Mouse (Mus musculus): ENCODE results near the gene Ifna12. TPM values are rescaled to one million over a fixed set of nuclear protein-coding genes. Genes with fewer than 3 reads are reported as not detected.

Ifna12 gene
- polyA plus RNA-seq (2015; fragmentation: Nextera tagmentation; extraction: Ambion mirVana) = not detected in 2 replicates

GRCm38 (mm10) chr4:88603276-88603675 is at the start of gene Ifna12:
Gene Ifna12 (minus strand): TSS chr4:88603376.

GRCm38 (mm10) chr4:88644359-88644758 is 41.2 kb upstream of the Ifna12 start, which contains the start of gene Ifna13:
Gene Ifna13 (minus strand): TSS chr4:88644459.

DNA sequence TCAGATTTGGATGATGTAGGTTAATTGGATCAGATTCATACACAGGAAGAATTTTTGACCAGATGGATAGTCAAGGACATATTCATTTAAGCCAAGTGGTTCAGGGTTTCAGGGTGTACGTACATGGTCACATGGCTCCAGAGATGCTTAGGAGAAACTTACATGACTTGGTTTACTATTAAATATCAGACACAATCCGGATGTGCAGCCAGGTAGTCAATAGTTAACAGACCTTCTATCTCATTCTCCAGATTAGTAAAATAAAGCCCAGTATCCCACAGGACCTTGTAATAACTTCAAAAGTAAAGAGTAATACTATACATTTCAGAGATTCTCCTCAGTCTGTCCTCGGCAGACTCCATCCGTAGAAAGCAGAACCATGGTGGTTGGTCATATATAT is 31.1 kb upstream of the Ifna12 start, which contains the start of gene C87499:
Gene C87499 (minus strand): TSS at position 101 of the 400 bp plus-strand sequence.

DNA sequence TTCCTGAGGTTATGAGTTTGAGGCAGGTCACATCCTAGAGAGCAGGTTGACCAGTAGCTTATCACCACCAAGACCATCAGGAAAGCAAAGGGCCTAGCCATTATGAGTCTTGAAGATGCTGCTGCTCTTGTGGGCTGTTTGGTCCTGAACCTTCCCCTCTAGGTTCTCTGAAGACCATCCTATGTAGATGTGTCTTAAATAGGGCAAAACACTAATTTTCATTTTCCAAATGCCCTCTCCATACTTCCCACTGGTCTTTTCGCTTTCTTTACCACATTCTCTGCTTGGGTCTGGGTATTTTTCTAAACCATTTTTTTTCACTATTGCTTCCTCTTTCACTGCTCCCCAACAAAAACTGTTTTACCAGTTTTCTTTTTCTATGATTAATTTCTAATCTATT is 10.9 kb downstream of the Ifna12 start, which contains the start of gene Ifna9:
Gene Ifna9 (minus strand): TSS at position 101 of the 400 bp plus-strand sequence.

GRCm38 (mm10) chr4:88571698-88572097 is 31.5 kb downstream of the Ifna12 start, which contains the start of gene Ifna14:
Gene Ifna14 (minus strand): TSS chr4:88571798.

DNA sequence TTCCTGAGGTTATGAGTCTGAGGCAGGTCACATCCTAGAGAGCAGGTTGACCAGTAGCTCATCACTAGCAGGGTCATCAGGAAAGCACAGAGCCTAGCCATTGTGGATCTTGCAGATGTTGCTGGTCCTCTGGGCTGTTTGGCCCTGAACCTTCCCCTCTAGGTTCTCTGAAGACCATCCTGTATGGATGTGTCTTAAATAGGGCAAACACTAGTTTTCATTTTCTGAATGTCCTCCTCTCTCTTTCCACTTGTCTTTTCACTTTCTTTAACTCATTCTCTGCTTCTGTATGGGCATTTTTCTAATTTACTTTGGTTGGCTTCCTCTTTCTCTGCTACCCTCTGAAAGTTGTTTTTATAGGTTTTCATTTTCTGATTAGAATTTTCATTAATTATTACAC is 45.0 kb downstream of the Ifna12 start, which contains the start of gene Ifna15:
Gene Ifna15 (minus strand): TSS at position 101 of the 400 bp plus-strand sequence.

Other genes starting within 250 kb of the Ifna12 start
- 8.6 and 9.4 TPM in 2 replicates for gene Hacd4, start 164.4 kb downstream of the Ifna12 start, polyA plus RNA-seq (2015; fragmentation: Nextera tagmentation; extraction: Ambion mirVana)
- not detected in 2 replicates for gene Ifnb1, start 80.6 kb downstream of the Ifna12 start, polyA plus RNA-seq (2015; fragmentation: Nextera tagmentation; extraction: Ambion mirVana)
- not detected in 2 replicates for gene Ifna15, start 45.1 kb downstream of the Ifna12 start, polyA plus RNA-seq (2015; fragmentation: Nextera tagmentation; extraction: Ambion mirVana)
- not detected in 2 replicates for gene Ifna14, start 31.6 kb downstream of the Ifna12 start, polyA plus RNA-seq (2015; fragmentation: Nextera tagmentation; extraction: Ambion mirVana)
- not detected in 2 replicates for gene Ifna9, start 11.0 kb downstream of the Ifna12 start, polyA plus RNA-seq (2015; fragmentation: Nextera tagmentation; extraction: Ambion mirVana)
- not detected in 2 replicates for gene C87499, start 31.0 kb upstream of the Ifna12 start, polyA plus RNA-seq (2015; fragmentation: Nextera tagmentation; extraction: Ambion mirVana)
- not detected in 2 replicates for gene Ifna13, start 41.1 kb upstream of the Ifna12 start, polyA plus RNA-seq (2015; fragmentation: Nextera tagmentation; extraction: Ambion mirVana)
- not detected in 2 replicates for gene Ifna16, start 73.5 kb upstream of the Ifna12 start, polyA plus RNA-seq (2015; fragmentation: Nextera tagmentation; extraction: Ambion mirVana)
- not detected in 2 replicates for gene Ifna2, start 80.5 kb upstream of the Ifna12 start, polyA plus RNA-seq (2015; fragmentation: Nextera tagmentation; extraction: Ambion mirVana)
- gene Ifnab, start 88.0 kb upstream of the Ifna12 start, polyA plus RNA-seq (2015; fragmentation: Nextera tagmentation; extraction: Ambion mirVana) = not detected in 2 replicates
- 0.43 and 0.80 TPM in 2 replicates for gene Gm26566, start 118.4 kb upstream of the Ifna12 start, polyA plus RNA-seq (2015; fragmentation: Nextera tagmentation; extraction: Ambion mirVana)
- 46.9 and 55.5 TPM in 2 replicates for gene Klhl9, start 119.1 kb upstream of the Ifna12 start, polyA plus RNA-seq (2015; fragmentation: Nextera tagmentation; extraction: Ambion mirVana)
- not detected in 2 replicates for gene Gm13271, start 151.5 kb upstream of the Ifna12 start, polyA plus RNA-seq (2015; fragmentation: Nextera tagmentation; extraction: Ambion mirVana)
- 0.28 TPM in 1 of 2 replicates, not detected in the other for gene Gm13283, start 156.7 kb upstream of the Ifna12 start, polyA plus RNA-seq (2015; fragmentation: Nextera tagmentation; extraction: Ambion mirVana)
- 0.35 TPM in 1 of 2 replicates, not detected in the other for gene Gm13290, start 170.5 kb upstream of the Ifna12 start, polyA plus RNA-seq (2015; fragmentation: Nextera tagmentation; extraction: Ambion mirVana)
- gene Gm13289, start 173.5 kb upstream of the Ifna12 start, polyA plus RNA-seq (2015; fragmentation: Nextera tagmentation; extraction: Ambion mirVana) = not detected in 2 replicates
- not detected in 2 replicates for gene Gm13272, start 176.5 kb upstream of the Ifna12 start, polyA plus RNA-seq (2015; fragmentation: Nextera tagmentation; extraction: Ambion mirVana)
- gene Ifnz, start 178.8 kb upstream of the Ifna12 start, polyA plus RNA-seq (2015; fragmentation: Nextera tagmentation; extraction: Ambion mirVana) = not detected in 2 replicates
- not detected in 2 replicates for gene Gm13276, start 182.3 kb upstream of the Ifna12 start, polyA plus RNA-seq (2015; fragmentation: Nextera tagmentation; extraction: Ambion mirVana)
- gene Gm13277, start 185.3 kb upstream of the Ifna12 start, polyA plus RNA-seq (2015; fragmentation: Nextera tagmentation; extraction: Ambion mirVana) = not detected in 2 replicates
- not detected in 2 replicates for gene Gm13278, start 188.2 kb upstream of the Ifna12 start, polyA plus RNA-seq (2015; fragmentation: Nextera tagmentation; extraction: Ambion mirVana)
- not detected in 2 replicates for gene Gm13275, start 191.1 kb upstream of the Ifna12 start, polyA plus RNA-seq (2015; fragmentation: Nextera tagmentation; extraction: Ambion mirVana)
- not detected in 2 replicates for gene Gm13279, start 194.0 kb upstream of the Ifna12 start, polyA plus RNA-seq (2015; fragmentation: Nextera tagmentation; extraction: Ambion mirVana)
- gene Gm13285, start 196.3 kb upstream of the Ifna12 start, polyA plus RNA-seq (2015; fragmentation: Nextera tagmentation; extraction: Ambion mirVana) = 0.70 and 1.2 TPM in 2 replicates
- not detected in 2 replicates for gene Gm13287, start 199.9 kb upstream of the Ifna12 start, polyA plus RNA-seq (2015; fragmentation: Nextera tagmentation; extraction: Ambion mirVana)
- not detected in 2 replicates for gene Gm13288, start 202.2 kb upstream of the Ifna12 start, polyA plus RNA-seq (2015; fragmentation: Nextera tagmentation; extraction: Ambion mirVana)
- not detected in 2 replicates for gene Ifna7, start 212.9 kb upstream of the Ifna12 start, polyA plus RNA-seq (2015; fragmentation: Nextera tagmentation; extraction: Ambion mirVana)
- gene Ifna11, start 216.6 kb upstream of the Ifna12 start, polyA plus RNA-seq (2015; fragmentation: Nextera tagmentation; extraction: Ambion mirVana) = not detected in 2 replicates
- not detected in 2 replicates for gene Ifna6, start 224.0 kb upstream of the Ifna12 start, polyA plus RNA-seq (2015; fragmentation: Nextera tagmentation; extraction: Ambion mirVana)
- gene Ifna5, start 232.1 kb upstream of the Ifna12 start, polyA plus RNA-seq (2015; fragmentation: Nextera tagmentation; extraction: Ambion mirVana) = not detected in 2 replicates
- gene Ifna4, start 238.5 kb upstream of the Ifna12 start, polyA plus RNA-seq (2015; fragmentation: Nextera tagmentation; extraction: Ambion mirVana) = not detected in 2 replicates
- gene Ifna1, start 246.7 kb upstream of the Ifna12 start, polyA plus RNA-seq (2015; fragmentation: Nextera tagmentation; extraction: Ambion mirVana) = not detected in 2 replicates

Measured in adrenal gland, postnatal 0 days (tissue).